Mouse (Mus musculus): ENCODE data around the gene Ptpn4. TPM values are rescaled to one million over a fixed set of nuclear protein-coding genes. Genes with fewer than 3 reads are reported as not detected.

Gene Ptpn4
- polyA plus RNA-seq, 1 experiment from 2014 or later = 6.1 TPM

DNA sequence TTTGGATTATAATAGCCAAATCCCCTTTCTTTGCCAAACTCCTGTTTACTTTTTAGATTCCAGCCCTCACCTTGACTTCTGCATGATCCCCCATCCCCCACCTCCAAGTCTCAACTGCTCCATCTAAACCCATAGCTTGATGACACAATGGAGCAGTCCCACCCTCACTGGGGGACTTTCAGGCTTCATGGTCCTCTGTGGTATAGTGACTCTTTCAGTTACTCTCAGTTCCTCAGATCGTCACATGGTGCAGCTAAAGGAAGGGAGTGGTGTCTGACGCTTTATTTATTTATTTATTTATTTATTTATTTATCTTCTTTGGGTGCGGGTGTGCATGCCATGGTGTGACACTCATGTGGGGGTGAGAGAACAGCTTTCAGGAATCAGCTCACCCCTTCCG lies 14.9 kb upstream of the Ptpn4 start:
- Histone ChIP-seq H3K36me3 (no peaks in the 10 kb centered on the region), H3K27me3 (no peaks in the 10 kb centered on the region), H3K4me3 (no peak overlapping the region), H3K4me2 (no peak overlapping the region), H3K4me1 (no peaks in the 10 kb centered on the region), H3K9ac (no peak overlapping the region), H3K27ac (no peak overlapping the region), H3K9me3 (no peaks in the 10 kb centered on the region)
- 60% methylated on average over 4 of the region's 4 CpGs for WGBS
- ATAC-seq (ENCODE audit: borderline replicate concordance, extremely low read depth, low FRiP score, low TSS enrichment) = no peak

DNA sequence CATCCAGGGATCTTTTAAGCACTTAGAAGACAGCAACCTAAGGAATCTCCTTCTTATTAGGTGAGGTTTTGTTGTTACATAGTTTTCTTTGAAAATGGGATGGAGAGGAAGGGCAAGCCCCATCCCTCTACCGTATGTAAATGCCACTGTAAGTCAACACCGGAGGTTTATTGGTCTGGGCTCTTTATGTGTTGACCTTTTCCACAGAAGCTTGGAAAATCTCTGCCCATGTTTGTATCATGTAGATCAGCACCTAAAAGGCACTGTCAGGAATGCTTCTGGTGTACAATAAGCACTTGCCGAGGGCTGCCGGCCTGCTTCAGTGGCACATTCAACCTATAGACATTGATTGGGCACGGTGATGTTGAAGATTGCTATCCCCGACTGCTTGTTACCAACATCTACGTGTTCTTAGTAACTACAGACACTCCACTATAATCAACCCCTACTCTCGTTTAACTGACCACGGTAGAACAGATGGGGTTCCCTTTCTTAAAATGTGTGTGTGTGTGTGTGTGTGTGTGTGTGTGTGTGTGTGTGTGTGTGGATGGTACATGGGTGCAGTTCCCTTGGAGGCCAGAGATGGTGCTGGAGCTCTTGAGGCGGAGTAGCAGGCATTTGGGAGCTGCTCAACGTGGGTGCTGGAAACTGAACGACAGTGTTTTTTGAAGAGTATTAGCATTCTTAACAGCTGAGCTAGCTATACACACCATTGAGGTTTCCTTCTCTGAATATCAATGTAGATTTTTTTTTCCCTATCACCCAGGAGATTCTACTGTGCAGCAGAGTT lies 11.9 kb upstream of the Ptpn4 start:
- H3K27me3 ChIP-seq = no peaks in the 10 kb centered on the region
- H3K4me2 ChIP-seq = no peak overlapping the region
- no peaks in the 10 kb centered on the region for H3K9me3 ChIP-seq
- no peak for ATAC-seq (ENCODE audit: borderline replicate concordance, extremely low read depth, low FRiP score, low TSS enrichment)
- H3K27ac ChIP-seq = no peak overlapping the region
- no peaks in the 10 kb centered on the region for H3K36me3 ChIP-seq
- 87% methylated on average over 12 of the region's 12 CpGs for WGBS
- no peak overlapping the region for H3K4me3 ChIP-seq
- H3K9ac ChIP-seq = no peak overlapping the region
- H3K4me1 ChIP-seq = no peaks in the 10 kb centered on the region

DNA sequence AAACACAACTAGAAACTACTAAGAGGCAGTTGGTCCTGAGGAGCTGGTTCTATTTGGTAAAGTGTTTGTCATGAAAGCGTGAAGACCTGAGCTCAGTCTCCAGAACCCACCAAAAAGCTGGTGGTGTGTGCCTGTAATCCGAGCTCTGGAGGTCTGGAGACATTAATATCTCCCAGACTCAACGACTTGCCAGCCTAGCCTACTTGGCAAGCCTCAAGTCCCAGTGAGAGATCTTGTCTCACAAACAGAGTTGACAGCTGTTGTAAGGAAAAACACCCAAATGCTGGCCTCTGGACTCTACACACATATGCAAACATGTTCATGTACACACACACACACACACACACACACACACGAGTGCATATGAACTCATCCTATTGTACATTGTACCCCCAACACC lies 7.9 kb upstream of the Ptpn4 start:
- no peak overlapping the region for H3K4me3 ChIP-seq
- no peak for ATAC-seq (ENCODE audit: borderline replicate concordance, extremely low read depth, low FRiP score, low TSS enrichment)
- H3K27me3 ChIP-seq = no peaks in the 10 kb centered on the region
- no peaks in the 10 kb centered on the region for H3K9me3 ChIP-seq
- WGBS = 52% methylated on average over 4 of the region's 4 CpGs
- H3K27ac ChIP-seq = no peak overlapping the region
- H3K36me3 ChIP-seq = no peaks in the 10 kb centered on the region
- H3K4me1 ChIP-seq = no peaks in the 10 kb centered on the region
- H3K4me2 ChIP-seq = no peak overlapping the region
- H3K9ac ChIP-seq = no peak overlapping the region

DNA sequence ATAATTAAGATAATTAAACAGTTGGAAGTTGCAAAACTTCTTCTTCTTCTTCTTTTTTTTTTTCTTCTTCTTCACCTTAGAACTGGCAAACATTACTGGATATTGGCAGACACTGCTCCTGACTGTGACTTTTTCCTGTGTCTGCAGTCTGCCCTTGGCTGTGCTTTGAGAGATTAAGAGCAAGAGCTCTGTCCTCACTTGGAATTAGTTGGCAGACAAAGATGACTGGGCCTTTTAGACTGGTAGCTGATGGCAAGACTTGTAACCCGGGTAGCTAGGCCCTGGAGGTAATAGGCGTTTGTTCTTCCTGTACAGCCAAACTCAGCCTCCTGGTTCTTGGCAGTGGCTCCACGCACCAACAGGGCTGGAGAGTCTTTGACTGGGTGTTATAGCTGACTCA lies 5.7 kb upstream of the Ptpn4 start:
- Histone ChIP-seq H3K27me3 (no peaks in the 10 kb centered on the region), H3K4me3 (no peak overlapping the region), H3K4me2 (no peak overlapping the region), H3K36me3 (no peaks in the 10 kb centered on the region), H3K9me3 (no peaks in the 10 kb centered on the region), H3K9ac (no peak overlapping the region), H3K4me1 (no peaks in the 10 kb centered on the region), H3K27ac (no peak overlapping the region)
- no peak for ATAC-seq (ENCODE audit: borderline replicate concordance, extremely low read depth, low FRiP score, low TSS enrichment)
- WGBS = 78% methylated on average over 3 of the region's 3 CpGs

DNA sequence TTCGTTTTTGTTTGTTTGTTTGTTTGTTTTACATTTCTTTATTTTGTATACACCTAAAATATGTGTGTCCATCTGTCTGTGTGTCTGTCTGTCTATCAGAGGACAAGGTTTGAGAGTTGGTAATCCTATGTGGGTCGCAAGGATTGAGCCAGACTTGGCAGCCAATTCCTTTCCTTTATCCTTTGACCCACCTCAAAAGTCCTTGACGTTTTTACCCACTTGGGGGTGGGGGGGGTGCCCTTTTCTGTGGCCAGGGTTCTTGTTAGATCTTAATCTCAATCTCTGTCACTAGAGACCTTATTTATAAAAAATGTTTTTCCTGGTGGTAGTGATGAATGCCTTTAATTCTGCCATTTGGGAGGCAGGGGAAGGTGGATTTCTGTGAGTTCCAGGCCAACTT lies 828 bp upstream of the Ptpn4 start:
- Histone ChIP-seq H3K4me3 (no peak overlapping the region), H3K27me3 (no peaks in the 10 kb centered on the region), H3K4me2 (no peak overlapping the region), H3K9ac (no peak overlapping the region), H3K4me1 (peaks cover 10% of the 10 kb centered on the region), H3K36me3 (no peaks in the 10 kb centered on the region), H3K27ac (no peak overlapping the region), H3K9me3 (no peaks in the 10 kb centered on the region)
- ATAC-seq (ENCODE audit: borderline replicate concordance, extremely low read depth, low FRiP score, low TSS enrichment) = no peak
- WGBS = 31% methylated on average over 3 of the region's 3 CpGs

DNA sequence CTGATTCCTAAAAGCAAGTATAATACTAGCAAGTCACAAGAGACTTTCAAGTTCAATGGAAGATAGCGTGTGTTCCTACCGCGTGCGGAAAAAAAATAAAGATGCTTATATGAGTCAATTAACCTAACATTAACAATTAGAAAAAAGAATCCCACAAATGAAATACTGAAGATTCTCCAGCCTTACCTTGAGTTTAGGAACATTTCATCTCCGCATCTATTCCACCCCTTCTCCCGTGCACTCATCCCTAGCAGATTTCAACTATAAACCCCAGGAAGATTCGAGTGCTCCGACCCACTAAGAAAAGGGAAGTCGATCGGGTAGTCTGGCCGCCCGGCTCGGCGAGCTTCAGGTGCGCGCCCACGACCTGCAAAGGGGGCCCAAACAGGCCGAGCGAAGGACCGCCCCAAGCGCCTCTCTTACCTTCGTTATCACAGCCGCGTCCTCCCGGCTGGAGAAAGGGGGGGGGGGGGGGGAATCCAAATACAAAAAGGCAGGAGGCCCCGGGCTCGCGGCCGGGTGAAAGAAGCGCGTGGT lies 866 bp downstream of the Ptpn4 start:
- H3K4me3 ChIP-seq = peak overlapping the region; percentile 76
- no peaks in the 10 kb centered on the region for H3K27me3 ChIP-seq
- under 1% methylated on average over 30 of the region's 31 CpGs for WGBS
- no peaks in the 10 kb centered on the region for H3K9me3 ChIP-seq
- peak overlapping the region; percentile 74 for H3K9ac ChIP-seq
- H3K4me2 ChIP-seq = peak overlapping the region; percentile 70
- no peak for ATAC-seq (ENCODE audit: borderline replicate concordance, extremely low read depth, low FRiP score, low TSS enrichment)
- no peaks in the 10 kb centered on the region for H3K36me3 ChIP-seq
- peaks cover 10% of the 10 kb centered on the region for H3K4me1 ChIP-seq
- peak overlapping the region; percentile 91 for H3K27ac ChIP-seq

DNA sequence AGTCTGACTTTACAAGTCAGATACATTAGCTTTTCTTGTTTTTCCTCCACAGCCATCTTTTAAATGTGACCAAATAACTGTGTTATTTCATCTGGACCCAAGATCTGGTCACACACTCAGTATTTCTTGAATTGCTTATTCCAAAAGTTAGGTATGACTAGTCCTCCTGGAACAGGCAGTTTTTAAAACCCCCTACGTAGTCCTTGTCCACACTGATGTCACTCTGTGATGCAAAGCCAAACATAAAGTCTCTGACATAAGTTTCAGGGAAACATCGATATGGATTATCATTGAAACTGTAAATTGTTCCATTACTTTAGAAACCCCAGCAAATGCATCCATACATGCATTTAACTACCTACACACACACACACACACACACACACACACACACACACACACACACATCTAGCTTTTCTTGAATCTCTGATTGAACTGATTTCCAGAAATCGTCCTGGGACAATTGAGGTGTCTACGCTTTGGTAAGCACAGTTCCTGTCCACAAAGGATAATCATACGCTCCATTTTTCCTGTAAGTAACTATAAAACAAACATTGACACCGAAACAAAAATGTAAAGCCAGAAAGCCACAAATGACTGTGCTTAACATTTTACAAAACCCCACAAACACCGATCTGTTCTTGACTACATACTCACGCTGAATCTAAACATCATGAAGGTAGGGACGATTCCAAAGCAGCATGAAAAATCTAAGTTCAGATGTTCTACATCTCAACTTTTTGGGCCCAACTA lies 1.5 kb downstream of the Ptpn4 start:
- no peak overlapping the region; the same call in 1 of the 2 replicates for H3K27ac ChIP-seq

DNA sequence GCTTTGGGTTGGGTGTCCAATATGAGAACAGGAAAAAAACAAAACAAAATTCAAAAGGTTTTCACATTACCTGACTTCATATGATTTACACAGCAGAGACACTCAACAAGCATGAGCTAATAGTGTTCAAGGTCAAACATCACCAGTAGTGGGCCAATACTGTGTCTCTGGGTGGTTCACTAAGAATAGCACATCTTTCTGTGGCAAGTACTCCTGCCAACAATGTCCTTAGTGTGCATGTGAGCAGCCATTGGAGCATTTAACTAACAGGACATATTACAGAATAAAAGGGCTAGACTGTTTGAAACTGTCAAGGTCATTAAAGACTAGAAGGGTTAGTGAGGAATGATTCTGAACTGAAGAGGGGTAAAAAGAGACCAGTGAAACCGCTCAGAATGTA lies 9.3 kb downstream of the Ptpn4 start:
- Histone ChIP-seq H3K27ac (no peak overlapping the region), H3K36me3 (no peaks in the 10 kb centered on the region), H3K4me1 (no peaks in the 10 kb centered on the region), H3K9me3 (no peaks in the 10 kb centered on the region), H3K4me2 (no peak overlapping the region), H3K9ac (no peak overlapping the region), H3K27me3 (no peaks in the 10 kb centered on the region), H3K4me3 (no peak overlapping the region)
- no peak for ATAC-seq (ENCODE audit: borderline replicate concordance, extremely low read depth, low FRiP score, low TSS enrichment)
- 94% methylated on average over 1 of the region's 1 CpGs for WGBS

More for the DNA sequence above, 1.5 kb downstream of the Ptpn4 start:
- H3K9me3 ChIP-seq = no peaks in the 10 kb centered on the region
- ATAC-seq (ENCODE audit: borderline replicate concordance, extremely low read depth, low FRiP score, low TSS enrichment) = no peak
- peak overlapping the region; percentile 70 for H3K4me2 ChIP-seq
- H3K9ac ChIP-seq = peak overlapping the region; percentile 74
- H3K4me3 ChIP-seq = peak overlapping the region; percentile 76
- H3K4me1 ChIP-seq = peaks cover 10% of the 10 kb centered on the region
- H3K36me3 ChIP-seq = no peaks in the 10 kb centered on the region
- WGBS = 7% methylated on average over 9 of the region's 9 CpGs
- H3K27me3 ChIP-seq = no peaks in the 10 kb centered on the region

DNA sequence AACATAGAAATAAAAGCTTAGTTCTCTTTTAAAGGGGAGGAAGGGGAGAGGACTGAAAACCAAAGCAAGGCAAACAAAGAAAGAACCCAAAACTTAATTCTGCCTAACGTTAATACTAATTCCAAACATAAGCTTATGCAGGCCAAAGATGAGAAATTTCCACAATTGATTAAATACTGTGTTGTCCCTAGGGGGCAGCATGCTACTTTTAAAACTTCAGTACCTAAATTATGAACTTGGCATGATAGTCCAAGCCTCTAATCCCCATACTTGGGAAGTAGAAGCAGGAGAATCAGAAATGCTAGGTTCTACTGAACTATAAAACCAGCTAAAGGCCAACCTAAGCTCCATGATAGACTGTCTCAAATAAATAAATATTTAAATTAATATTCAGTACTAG lies 18.7 kb downstream of the Ptpn4 start:
- H3K27ac ChIP-seq = no peak overlapping the region
- H3K4me1 ChIP-seq = 0 out of 2 replicates have a peak, but pooled peaks cover 3% of the 10 kb centered on the region
- no peaks in the 10 kb centered on the region for H3K36me3 ChIP-seq
- H3K27me3 ChIP-seq = no peaks in the 10 kb centered on the region
- H3K9ac ChIP-seq = no peak overlapping the region
- 48% methylated on average over 1 of the region's 1 CpGs for WGBS
- H3K4me2 ChIP-seq = no peak overlapping the region
- ATAC-seq (ENCODE audit: borderline replicate concordance, extremely low read depth, low FRiP score, low TSS enrichment) = no peak
- H3K9me3 ChIP-seq = no peaks in the 10 kb centered on the region
- no peak overlapping the region for H3K4me3 ChIP-seq

DNA sequence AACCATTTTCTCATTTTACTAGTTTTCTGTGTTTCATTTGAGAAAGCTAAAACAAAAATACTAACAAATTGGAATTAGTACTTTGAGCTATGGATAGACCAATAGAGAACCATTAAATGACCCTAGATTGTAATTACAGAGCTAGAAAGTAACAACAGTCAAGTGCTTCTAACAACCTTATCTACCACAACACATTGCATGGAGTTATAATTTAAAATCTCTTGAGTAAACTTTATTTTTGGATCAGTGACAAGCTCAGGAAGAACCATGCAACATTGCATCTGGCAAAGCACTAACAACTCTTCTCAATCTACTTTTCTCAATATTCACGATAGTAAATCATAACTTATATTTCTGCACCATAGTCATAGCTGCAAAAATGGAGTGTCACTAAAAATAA lies 29.7 kb downstream of the Ptpn4 start:
- Histone ChIP-seq H3K36me3 (no peaks in the 10 kb centered on the region), H3K27me3 (no peaks in the 10 kb centered on the region), H3K4me2 (no peak overlapping the region), H3K4me1 (no peaks in the 10 kb centered on the region), H3K9me3 (no peaks in the 10 kb centered on the region), H3K4me3 (no peak overlapping the region), H3K27ac (no peak overlapping the region), H3K9ac (no peak overlapping the region)
- no peak for ATAC-seq (ENCODE audit: borderline replicate concordance, extremely low read depth, low FRiP score, low TSS enrichment)
- 87% methylated on average over 1 of the region's 1 CpGs for WGBS

DNA sequence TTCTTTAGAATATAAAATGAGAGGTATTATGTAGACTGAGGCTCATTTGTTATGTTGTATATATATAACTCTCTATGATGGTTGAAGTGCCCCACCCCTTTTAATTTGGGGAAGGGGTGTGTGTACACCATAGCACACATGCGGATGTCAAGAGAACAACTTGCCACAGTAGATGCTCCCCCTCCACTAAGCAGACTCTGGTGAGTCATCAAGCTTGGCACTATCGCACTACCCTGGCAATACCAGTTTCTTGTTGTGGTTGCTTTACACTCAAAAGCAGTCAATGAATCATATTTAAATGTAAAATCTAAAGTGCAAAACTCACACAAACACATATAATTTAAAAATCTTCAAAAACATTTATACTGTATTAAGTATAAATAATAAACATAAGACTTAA lies 31.4 kb downstream of the Ptpn4 start:
- no peak overlapping the region for H3K4me2 ChIP-seq
- H3K36me3 ChIP-seq = no peaks in the 10 kb centered on the region
- no peaks in the 10 kb centered on the region for H3K27me3 ChIP-seq
- no peak overlapping the region for H3K9ac ChIP-seq
- no peak for ATAC-seq (ENCODE audit: borderline replicate concordance, extremely low read depth, low FRiP score, low TSS enrichment)
- H3K9me3 ChIP-seq = no peaks in the 10 kb centered on the region
- H3K4me3 ChIP-seq = no peak overlapping the region
- H3K4me1 ChIP-seq = no peaks in the 10 kb centered on the region
- no peak overlapping the region for H3K27ac ChIP-seq
- WGBS = 86% methylated on average over 2 of the region's 2 CpGs

DNA sequence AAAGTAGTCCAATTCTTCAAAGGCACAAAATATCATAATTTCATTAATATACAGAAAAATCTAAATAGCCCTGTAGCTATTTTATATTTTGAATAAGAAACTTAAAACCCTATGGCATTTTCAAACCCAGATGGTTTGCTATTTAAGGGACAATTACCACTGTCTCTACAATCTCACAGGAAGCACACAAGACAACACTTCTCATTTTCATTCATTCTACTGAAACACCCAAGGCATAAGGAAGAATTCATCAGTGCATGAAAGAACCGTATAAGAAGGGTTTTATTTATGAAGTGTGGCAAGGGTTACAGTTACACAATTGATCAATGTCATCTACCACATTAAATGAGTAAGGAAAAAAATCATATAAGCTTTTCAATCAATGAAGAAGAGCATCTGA lies 32.8 kb downstream of the Ptpn4 start:
- ATAC-seq (ENCODE audit: borderline replicate concordance, extremely low read depth, low FRiP score, low TSS enrichment) = no peak
- H3K4me3 ChIP-seq = no peak overlapping the region
- WGBS = 28% methylated on average over 1 of the region's 1 CpGs
- no peaks in the 10 kb centered on the region for H3K36me3 ChIP-seq
- H3K9me3 ChIP-seq = no peaks in the 10 kb centered on the region
- H3K4me1 ChIP-seq = no peaks in the 10 kb centered on the region
- H3K9ac ChIP-seq = no peak overlapping the region
- no peak overlapping the region for H3K27ac ChIP-seq
- H3K27me3 ChIP-seq = no peaks in the 10 kb centered on the region
- H3K4me2 ChIP-seq = no peak overlapping the region

Measured in lung, embryonic 15.5 days (tissue).